Mouse (Mus musculus) intestine, postnatal 0 days (tissue): Measurements from ENCODE around the gene Ssna1. TPM values are rescaled to one million over a fixed set of nuclear protein-coding genes. Genes with fewer than 3 reads are reported as not detected.

Source experiments
- ATAC-seq: fragments of 200-750 bp; cut with Nextera tagmentation; 2 replicates; pipeline ENCODE4 v1.8.0; 2017; ENCODE audit warnings: mild to moderate bottlenecking, moderate TSS enrichment, moderate library complexity
- H3K27ac ChIP-seq: fragments of 300-500 bp; sonication (generic); 2 replicates; pipeline ENCODE4 v1.5.1; 2014; ENCODE audit warnings: mild to moderate bottlenecking, low read depth, low read length, moderate library complexity
- H3K27me3 ChIP-seq: fragments of 300-500 bp; sonication (generic); replicated peaks from 2 replicates; pipeline ENCODE4 v1.6.1; 2014; ENCODE audit warnings: low read length, mixed read lengths; ENCODE audit not compliant: control insufficient read depth, insufficient read depth
- H3K36me3 ChIP-seq: fragments of 300-500 bp; sonication (generic); 2 replicates; pipeline ENCODE4 v1.6.1; 2014; ENCODE audit warnings: mild to moderate bottlenecking, moderate library complexity; ENCODE audit not compliant: control insufficient read depth, insufficient read depth
- H3K4me1 ChIP-seq: fragments of 300-500 bp; sonication (generic); replicated peaks from 2 replicates; pipeline ENCODE4 v1.6.1; 2014; ENCODE audit warnings: antibody characterized with exemption, low read length, mixed read lengths; ENCODE audit not compliant: control insufficient read depth, insufficient read depth
- H3K4me2 ChIP-seq: fragments of 300-500 bp; sonication (generic); replicated peaks from 2 replicates; pipeline ENCODE4 v1.6.1; 2014; ENCODE audit warnings: low read depth, mild to moderate bottlenecking, moderate library complexity
- H3K4me3 ChIP-seq: fragments of 300-500 bp; sonication (generic); 2 replicates; pipeline ENCODE4 v1.5.1; 2014; ENCODE audit warnings: low read depth, low read length
- H3K9ac ChIP-seq: fragments of 300-500 bp; sonication (generic); 2 replicates; pipeline ENCODE4 v1.6.1; 2014; ENCODE audit warnings: mild to moderate bottlenecking, low read depth, low read length
- H3K9me3 ChIP-seq: fragments of 300-500 bp; sonication (generic); 2 replicates; pipeline ENCODE4 v1.6.1; 2016; ENCODE audit warnings: mixed run types; ENCODE audit not compliant: control insufficient read depth
- CTCF ChIP-seq: sonication (generic); IDR thresholded peaks from 2 replicates; pipeline ENCODE4 v1.5.1; 2016; ENCODE audit warnings: low read depth, mild to moderate bottlenecking, control low read depth, antibody characterized with exemption, moderate library complexity
- WGBS: fragments of 180-500 bp; shearing (Covaris S2); extraction: QIAGEN DNeasy Blood & Tissue Kit; methylation state at CpG from one replicate; pipeline ENCODE4 v1.1.7; 2014; 5-methylcytosine and 5-hydroxymethylcytosine counted together
- polyA plus RNA-seq: library from polyadenylated mRNA; unstranded; fragments of >200 nt; fragmentation: Nextera tagmentation; extraction: Ambion mirVana; gene quantifications from 2 replicates; pipeline ENCODE4 v1.2.1, GENCODE M21; 2015

The Ssna1 gene
- polyA plus RNA-seq, 1 experiment from 2014 or later, result 108 TPM

DNA sequence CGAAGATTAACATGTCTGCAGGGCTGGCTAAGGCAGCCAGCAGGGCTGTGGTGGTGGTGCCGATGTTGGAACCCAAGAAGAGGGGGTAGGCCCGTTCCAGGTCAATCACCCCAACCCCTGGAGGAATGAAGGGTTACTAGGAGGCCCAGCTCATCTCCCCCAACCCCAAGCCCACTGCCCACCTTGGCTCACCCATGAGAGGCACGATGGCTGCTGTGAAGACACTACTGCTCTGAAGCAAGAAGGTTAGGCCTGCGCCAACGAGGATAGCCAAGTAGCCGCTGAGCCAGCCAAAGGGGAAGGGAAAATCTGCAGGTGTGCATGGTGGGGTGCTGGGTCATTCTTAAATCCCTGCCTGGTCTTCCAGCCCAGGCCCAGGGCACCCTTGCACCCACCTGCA, 41.7 kb downstream of the Ssna1 start:
- no peak for TF ChIP-seq CTCF
- no peaks in the 10 kb centered on the region for H3K9me3 ChIP-seq

DNA sequence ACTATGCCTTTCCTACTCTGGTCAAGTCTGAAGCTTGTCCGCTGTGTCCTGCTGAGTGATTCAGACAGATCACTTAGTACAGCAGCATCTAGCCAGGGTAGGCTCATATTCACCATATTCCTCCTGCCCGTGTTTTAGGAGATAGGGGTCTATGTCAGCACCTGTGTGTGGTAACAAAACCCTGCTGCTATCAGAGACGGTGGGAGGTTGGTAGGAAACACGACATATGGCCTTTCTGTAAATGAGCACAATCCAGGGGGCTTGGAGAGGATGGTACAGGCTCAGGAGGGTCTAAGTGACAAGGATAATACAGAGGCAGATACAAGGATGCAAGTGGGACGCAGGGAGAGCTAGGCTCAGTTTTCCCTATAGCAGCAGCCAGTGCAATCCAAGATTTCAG, 42.7 kb downstream of the Ssna1 start:
- no peak overlapping the region for H3K9ac ChIP-seq
- ATAC-seq, result no peak
- TF ChIP-seq CTCF, result no peak
- no peaks in the 10 kb centered on the region for H3K27me3 ChIP-seq
- H3K4me2 ChIP-seq, result no peak overlapping the region
- no peaks in the 10 kb centered on the region for H3K36me3 ChIP-seq
- no peaks in the 10 kb centered on the region for H3K9me3 ChIP-seq
- peaks cover 13% of the 10 kb centered on the region for H3K4me1 ChIP-seq
- H3K27ac ChIP-seq, result no peak overlapping the region
- no peak overlapping the region for H3K4me3 ChIP-seq
- 89% methylated on average over 5 of the region's 5 CpGs for WGBS

More for the DNA sequence above, 41.7 kb downstream of the Ssna1 start:
- no peak for ATAC-seq
- no peak overlapping the region for H3K4me2 ChIP-seq
- H3K9ac ChIP-seq, result no peak overlapping the region
- no peaks in the 10 kb centered on the region for H3K27me3 ChIP-seq
- 94% methylated on average over 7 of the region's 7 CpGs for WGBS
- no peak overlapping the region for H3K4me3 ChIP-seq
- no peak overlapping the region for H3K27ac ChIP-seq
- no peaks in the 10 kb centered on the region for H3K36me3 ChIP-seq
- H3K4me1 ChIP-seq, result peaks cover 18% of the 10 kb centered on the region

- Histone ChIP-seq H3K27ac (peak overlapping the region; percentile 78), H3K4me2 (peak overlapping the region; percentile 41), H3K9ac (peak overlapping the region; percentile 31; the same call in 1 of the 2 replicates)
These were observed 43.2 kb downstream of the Ssna1 start for GRCm38 (mm10) chr2:25228995-25229530.

GRCm38 (mm10) chr2:25228431-25228889, 43.8 kb downstream of the Ssna1 start:
- Histone ChIP-seq H3K4me1 (peaks cover 11% of the 10 kb centered on the region), H3K4me2 (peak overlapping the region; percentile 41), H3K9ac (peak overlapping the region; percentile 31; the same call in 1 of the 2 replicates), H3K4me3 (peak overlapping the region; percentile 9; the same call in 1 of the 2 replicates), H3K27ac (peak overlapping the region; percentile 78), H3K27me3 (no peaks in the 10 kb centered on the region), H3K36me3 (no peaks in the 10 kb centered on the region), H3K9me3 (no peaks in the 10 kb centered on the region)
- TF ChIP-seq CTCF, result peak; percentile 77
- WGBS, result under 1% methylated on average over 7 of the region's 7 CpGs
- ATAC-seq, result peak; percentile 67

More at GRCm38 (mm10) chr2:25228995-25229530, 43.2 kb downstream of the Ssna1 start:
- Histone ChIP-seq H3K27me3 (no peaks in the 10 kb centered on the region), H3K4me1 (peaks cover 13% of the 10 kb centered on the region), H3K9me3 (no peaks in the 10 kb centered on the region), H3K36me3 (no peaks in the 10 kb centered on the region), H3K4me3 (no peak overlapping the region)
- no peak for TF ChIP-seq CTCF
- WGBS, result 71% methylated on average over 6 of the region's 6 CpGs
- no peak for ATAC-seq

DNA sequence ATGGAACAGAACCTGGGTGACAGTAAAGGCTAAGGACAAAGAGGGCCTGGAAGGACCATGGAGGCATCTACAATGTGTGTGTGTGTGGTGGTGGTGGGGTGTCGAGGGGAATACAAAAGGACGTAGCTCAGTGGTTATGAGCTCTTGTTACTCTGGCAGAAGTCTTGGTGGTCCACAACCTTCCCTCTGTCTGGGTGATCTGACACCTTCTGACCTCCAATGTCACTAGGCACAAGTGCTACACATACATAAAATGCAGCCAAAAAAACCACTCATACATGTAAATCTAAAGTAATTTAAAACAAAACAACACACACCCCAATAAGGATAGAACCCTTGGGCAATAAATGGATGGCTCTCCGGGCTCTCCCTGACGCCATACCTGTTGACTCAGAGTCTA, 44.8 kb downstream of the Ssna1 start:
- Histone ChIP-seq H3K27me3 (no peaks in the 10 kb centered on the region), H3K4me3 (no peak overlapping the region), H3K36me3 (no peaks in the 10 kb centered on the region), H3K4me2 (no peak overlapping the region), H3K27ac (no peak overlapping the region), H3K9ac (no peak overlapping the region), H3K4me1 (peaks cover 9% of the 10 kb centered on the region; the same call in 1 of the 2 replicates), H3K9me3 (no peaks in the 10 kb centered on the region)
- no peak for ATAC-seq
- TF ChIP-seq CTCF, result no peak
- WGBS, result 94% methylated on average over 4 of the region's 4 CpGs

- Histone ChIP-seq H3K9ac (no peak overlapping the region), H3K27me3 (no peaks in the 10 kb centered on the region), H3K4me1 (peaks cover 9% of the 10 kb centered on the region; the same call in 1 of the 2 replicates), H3K36me3 (peaks cover 5% of the 10 kb centered on the region; the same call in 1 of the 2 replicates), H3K27ac (no peak overlapping the region), H3K4me3 (no peak overlapping the region), H3K4me2 (no peak overlapping the region), H3K9me3 (no peaks in the 10 kb centered on the region)
- ATAC-seq, result no peak
- TF ChIP-seq CTCF, result no peak
- 74% methylated on average over 5 of the region's 5 CpGs for WGBS
These were observed 45.4 kb downstream of the Ssna1 start for GRCm38 (mm10) chr2:25226864-25227263.
